Comparison of ENCODE assay signal across 13 mouse cellular contexts in genomic region chr12:21329661-21330400, GRCm38 (mm10).
"Had no signal": no experiment of that assay in that cellular context is flagged by ENCODE, and none has a peak within 500 bp of the region (broad histone marks: within the 10 kb centered on the region; RNA-seq: fewer than 3 reads in every experiment).

No protein-coding gene starts in this region.

- H3K4me3 ChIP-seq: left cerebral cortex, adult 2 months; limb, embryonic 10.5 days; liver, embryonic 12.5 days; midbrain, embryonic 12.5 days; neural tube, embryonic 15.5 days had no signal

- DNase-seq: kidney, postnatal 25 days; lung, embryonic 14.5 days; lung, postnatal 10 days; lung, postnatal 4 days; right cerebral cortex, adult 18-20 months; right cerebral cortex, postnatal 25 days; thymus, postnatal 36 days had no signal

- H3K27me3 ChIP-seq: liver, embryonic 12.5 days; midbrain, embryonic 12.5 days; neural tube, embryonic 15.5 days had no signal

- H3K4me1 ChIP-seq: limb, embryonic 10.5 days; liver, embryonic 12.5 days; midbrain, embryonic 12.5 days; neural tube, embryonic 15.5 days had no signal

- H3K9ac ChIP-seq: liver, embryonic 12.5 days; lung, embryonic 14.5 days; midbrain, embryonic 12.5 days; neural tube, embryonic 15.5 days had no signal

- H3K27ac ChIP-seq: left cerebral cortex, adult 2 months; limb, embryonic 10.5 days; liver, embryonic 12.5 days; midbrain, embryonic 12.5 days; neural tube, embryonic 15.5 days had no signal

- ATAC-seq: liver, embryonic 12.5 days; midbrain, embryonic 16.5 days had no signal

- H3K4me2 ChIP-seq: liver, embryonic 12.5 days; lung, embryonic 14.5 days; midbrain, embryonic 12.5 days; neural tube, embryonic 15.5 days had no signal

- H3K9me3 ChIP-seq: limb, embryonic 10.5 days; liver, embryonic 12.5 days; midbrain, embryonic 12.5 days; neural tube, embryonic 15.5 days had no signal
